Mouse (Mus musculus): ENCODE measurements around the gene Dll4. TPM values are rescaled to one million over a fixed set of nuclear protein-coding genes. Genes with fewer than 3 reads are reported as not detected.

Dll4 gene
- polyA plus RNA-seq, 1 experiment from 2014 or later, result 3.9 TPM

DNA sequence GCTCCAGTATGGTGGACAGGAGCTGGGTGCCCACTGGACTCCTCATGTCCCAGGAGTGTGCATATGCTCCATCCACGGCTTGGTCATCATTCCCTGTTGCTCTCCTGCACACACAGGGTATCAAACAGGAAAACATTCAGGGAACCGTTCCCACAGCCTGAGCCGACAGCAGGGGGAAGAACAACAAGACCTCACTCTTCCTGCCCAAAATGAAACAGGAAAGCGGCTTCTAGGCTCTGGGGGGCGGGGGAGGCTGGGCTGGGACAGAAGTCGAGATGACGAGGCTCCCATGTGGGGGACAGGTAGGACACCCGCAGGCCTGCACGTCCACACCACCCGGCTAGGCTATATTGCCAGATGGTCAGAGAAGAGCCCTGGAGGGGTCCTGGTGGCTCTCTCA is 10.9 kb downstream of the Dll4 start:
- no peak overlapping the region for H3K4me2 ChIP-seq
- no peak overlapping the region for H3K4me3 ChIP-seq (replicated peaks)
- H3K9me3 ChIP-seq (replicated peaks), result no peaks in the 10 kb centered on the region
- no peaks in the 10 kb centered on the region for H3K36me3 ChIP-seq
- H3K27me3 ChIP-seq (replicated peaks), result peaks cover 13% of the 10 kb centered on the region
- peaks cover 11% of the 10 kb centered on the region for H3K4me1 ChIP-seq
- H3K9ac ChIP-seq (replicated peaks), result no peak overlapping the region
- ATAC-seq (ENCODE audit: low FRiP score), result no peak
- 80% methylated on average over 10 of the region's 10 CpGs for WGBS
- 0 out of 2 replicates have a peak overlapping the region, but pooled peaks have one; percentile 24 for H3K27ac ChIP-seq (replicated peaks)

- peak overlapping the region; percentile 56 for H3K4me3 ChIP-seq (replicated peaks)
- H3K4me2 ChIP-seq, result peak overlapping the region; percentile 89
- H3K9ac ChIP-seq (replicated peaks), result peak overlapping the region; percentile 68
- 7% methylated on average over 60 of the region's 60 CpGs for WGBS
- no peaks in the 10 kb centered on the region for H3K36me3 ChIP-seq
- H3K27me3 ChIP-seq (replicated peaks), result peaks cover under 1% of the 10 kb centered on the region
- H3K4me1 ChIP-seq, result peaks cover 11% of the 10 kb centered on the region
- peak overlapping the region; percentile 67 for H3K27ac ChIP-seq (replicated peaks)
- peak; percentile 86 for ATAC-seq (ENCODE audit: low FRiP score)
- H3K9me3 ChIP-seq (replicated peaks), result no peaks in the 10 kb centered on the region
These were observed 12.1 kb downstream of the Dll4 start for GRCm38 (mm10) chr2:119337425-119338265.

DNA sequence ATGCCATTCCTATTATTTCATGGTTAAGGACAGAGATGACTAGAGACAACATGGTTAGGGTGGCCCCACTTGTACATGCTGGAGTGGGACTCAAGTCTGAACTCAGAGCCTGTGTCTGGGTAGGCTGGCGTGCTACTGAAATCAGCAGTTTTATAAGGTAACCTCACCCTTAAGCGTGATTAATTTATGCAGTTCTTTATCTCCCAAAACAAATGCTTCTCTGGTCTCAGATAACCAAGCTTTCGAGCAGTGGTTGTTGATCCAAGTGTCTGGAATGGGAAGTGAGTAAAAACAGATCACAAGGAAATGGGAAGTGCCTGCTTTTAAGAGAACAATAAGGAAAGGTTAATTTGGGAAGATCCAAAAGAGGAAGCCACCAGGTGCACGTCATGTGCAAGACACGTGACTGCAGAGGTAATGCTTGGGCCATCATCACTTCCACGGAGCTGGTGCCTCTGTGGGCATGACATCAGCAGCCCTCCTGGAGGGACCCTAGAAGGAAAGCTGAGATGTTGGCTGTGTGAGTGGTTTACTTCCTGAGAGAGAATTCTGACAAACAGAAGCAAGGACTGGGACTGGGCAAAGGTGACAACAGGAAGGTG is 19.1 kb downstream of the Dll4 start:
- 59% methylated on average over 6 of the region's 6 CpGs for WGBS
- Histone ChIP-seq H3K9me3 (replicated peaks) (no peaks in the 10 kb centered on the region), H3K4me3 (replicated peaks) (no peak overlapping the region), H3K27ac (replicated peaks) (no peak overlapping the region), H3K9ac (replicated peaks) (no peak overlapping the region), H3K27me3 (replicated peaks) (peaks cover 3% of the 10 kb centered on the region; the same call in 1 of the 2 replicates), H3K4me2 (no peak overlapping the region), H3K4me1 (no peaks in the 10 kb centered on the region), H3K36me3 (no peaks in the 10 kb centered on the region)
- ATAC-seq (ENCODE audit: low FRiP score), result no peak

GRCm38 (mm10) chr2:119350555-119351486 is 25.2 kb downstream of the Dll4 start, which contains the start of gene Chac1:
Gene Chac1, plus strand, starts transcription at chr2:119351229.
- H3K27me3 ChIP-seq (replicated peaks), result peaks cover 13% of the 10 kb centered on the region; the same call in 1 of the 2 replicates
- H3K36me3 ChIP-seq, result peaks cover 7% of the 10 kb centered on the region
- H3K9me3 ChIP-seq (replicated peaks), result no peaks in the 10 kb centered on the region
- WGBS, result 6% methylated on average over 58 of the region's 58 CpGs
- peak within 1 kb of the TSS; percentile 67 for H3K27ac ChIP-seq (replicated peaks)
- ATAC-seq (ENCODE audit: low FRiP score), result peak; percentile 98
- peak within 1 kb of the TSS; percentile 70 for H3K4me3 ChIP-seq (replicated peaks)
- peak within 1 kb of the TSS; percentile 75 for H3K9ac ChIP-seq (replicated peaks)
- H3K4me1 ChIP-seq, result peaks cover 18% of the 10 kb centered on the region
- H3K4me2 ChIP-seq, result peak within 1 kb of the TSS; percentile 98

DNA sequence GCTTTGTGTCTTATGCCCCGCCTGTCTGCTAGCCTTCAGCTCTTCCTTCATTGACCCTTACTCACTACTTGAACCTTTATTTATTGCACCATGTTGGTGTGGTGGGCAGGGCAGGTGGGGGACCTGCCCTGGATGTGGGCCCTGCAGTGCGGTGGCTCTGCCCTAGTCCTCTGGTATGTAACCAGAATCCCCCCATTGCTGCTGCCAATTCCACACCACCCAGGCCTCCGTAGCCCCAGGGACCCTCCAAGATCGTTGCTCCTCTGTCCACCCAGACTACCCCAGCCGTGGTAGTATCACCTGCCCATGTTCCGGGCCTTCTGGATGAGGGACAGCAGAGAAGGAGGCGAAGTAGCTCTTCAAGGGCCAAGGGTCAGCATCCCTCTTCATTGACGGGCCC is 28.1 kb downstream of the Dll4 start:
- no peak overlapping the region for H3K4me2 ChIP-seq
- peaks cover 7% of the 10 kb centered on the region for H3K36me3 ChIP-seq
- WGBS, result 89% methylated on average over 8 of the region's 8 CpGs
- no peaks in the 10 kb centered on the region for H3K9me3 ChIP-seq (replicated peaks)
- peaks cover 18% of the 10 kb centered on the region for H3K4me1 ChIP-seq
- no peak overlapping the region for H3K4me3 ChIP-seq (replicated peaks)
- no peak overlapping the region for H3K27ac ChIP-seq (replicated peaks)
- peaks cover 13% of the 10 kb centered on the region; the same call in 1 of the 2 replicates for H3K27me3 ChIP-seq (replicated peaks)
- no peak overlapping the region for H3K9ac ChIP-seq (replicated peaks)
- ATAC-seq (ENCODE audit: low FRiP score), result no peak

DNA sequence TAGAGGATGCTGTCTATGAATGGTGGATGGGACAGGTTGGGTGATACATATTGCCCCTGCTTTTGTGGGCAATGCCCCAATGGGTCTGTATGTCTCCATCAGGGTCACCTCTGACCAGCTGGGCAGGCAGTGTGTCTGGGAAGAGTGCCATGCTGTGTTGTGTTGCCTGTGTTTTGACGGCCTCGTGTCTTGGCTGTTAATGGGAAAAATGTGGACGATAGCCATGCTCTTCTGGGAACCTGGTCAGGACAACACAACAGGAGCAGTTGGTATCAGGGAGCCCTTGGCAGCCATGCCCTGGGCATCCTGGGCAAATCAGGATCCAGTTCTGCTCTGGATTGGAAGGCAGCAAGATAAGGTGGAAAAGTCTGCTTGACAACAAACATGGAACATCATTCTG is 29.5 kb downstream of the Dll4 start:
- ATAC-seq (ENCODE audit: low FRiP score), result no peak
- H3K9ac ChIP-seq (replicated peaks), result no peak overlapping the region
- H3K27me3 ChIP-seq (replicated peaks), result peaks cover 6% of the 10 kb centered on the region; the same call in 1 of the 2 replicates
- H3K36me3 ChIP-seq, result peaks cover 7% of the 10 kb centered on the region
- no peak overlapping the region for H3K4me3 ChIP-seq (replicated peaks)
- WGBS, result 81% methylated on average over 3 of the region's 3 CpGs
- H3K9me3 ChIP-seq (replicated peaks), result no peaks in the 10 kb centered on the region
- peaks cover 18% of the 10 kb centered on the region for H3K4me1 ChIP-seq
- H3K27ac ChIP-seq (replicated peaks), result no peak overlapping the region
- no peak overlapping the region for H3K4me2 ChIP-seq

DNA sequence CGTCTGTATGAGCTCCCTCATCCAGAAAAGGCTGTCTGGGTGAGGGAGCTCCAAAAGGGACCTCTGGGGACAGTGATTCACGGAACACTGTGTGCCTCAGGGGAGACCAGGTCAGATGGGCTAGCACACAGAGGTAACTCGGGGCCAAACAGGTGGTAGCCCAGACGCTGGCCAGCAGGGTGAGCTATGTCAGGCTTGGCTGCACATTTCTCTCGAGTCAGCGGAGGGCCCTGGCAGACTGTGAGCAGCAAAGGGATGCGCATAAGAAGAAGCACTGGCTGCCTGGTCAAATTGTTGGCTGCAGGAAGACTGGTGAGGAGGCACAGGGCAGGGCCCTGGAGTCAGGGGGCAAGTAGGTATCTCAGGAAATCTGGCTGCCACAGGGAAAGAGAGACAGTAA is 30.1 kb downstream of the Dll4 start:
- H3K27me3 ChIP-seq (replicated peaks), result 0 out of 2 replicates have a peak, but pooled peaks cover 3% of the 10 kb centered on the region
- H3K36me3 ChIP-seq, result peaks cover 7% of the 10 kb centered on the region
- WGBS, result 33% methylated on average over 7 of the region's 7 CpGs
- no peaks in the 10 kb centered on the region for H3K9me3 ChIP-seq (replicated peaks)
- peaks cover 13% of the 10 kb centered on the region for H3K4me1 ChIP-seq
- H3K4me3 ChIP-seq (replicated peaks), result no peak overlapping the region
- H3K4me2 ChIP-seq, result no peak overlapping the region
- ATAC-seq (ENCODE audit: low FRiP score), result no peak
- no peak overlapping the region for H3K27ac ChIP-seq (replicated peaks)
- no peak overlapping the region for H3K9ac ChIP-seq (replicated peaks)

- Histone ChIP-seq H3K27me3 (replicated peaks) (0 out of 2 replicates have a peak, but pooled peaks cover 1% of the 10 kb centered on the region), H3K27ac (replicated peaks) (no peak overlapping the region), H3K4me2 (no peak overlapping the region), H3K36me3 (peaks cover 7% of the 10 kb centered on the region), H3K9ac (replicated peaks) (no peak overlapping the region), H3K9me3 (replicated peaks) (peaks cover 3% of the 10 kb centered on the region; the same call in 1 of the 2 replicates), H3K4me3 (replicated peaks) (no peak overlapping the region), H3K4me1 (peaks cover 10% of the 10 kb centered on the region)
- no peak for ATAC-seq (ENCODE audit: low FRiP score)
These were observed 30.7 kb downstream of the Dll4 start for GRCm38 (mm10) chr2:119356310-119356709.

GRCm38 (mm10) chr2:119356805-119357204 is 31.2 kb downstream of the Dll4 start:
- Histone ChIP-seq H3K36me3 (peaks cover 7% of the 10 kb centered on the region), H3K4me3 (replicated peaks) (no peak overlapping the region), H3K9me3 (replicated peaks) (peaks cover 8% of the 10 kb centered on the region; the same call in 1 of the 2 replicates), H3K27ac (replicated peaks) (no peak overlapping the region), H3K4me1 (peaks cover 5% of the 10 kb centered on the region; the same call in 1 of the 2 replicates), H3K4me2 (no peak overlapping the region), H3K27me3 (replicated peaks) (no peaks in the 10 kb centered on the region), H3K9ac (replicated peaks) (no peak overlapping the region)
- ATAC-seq (ENCODE audit: low FRiP score), result no peak
- WGBS, result 90% methylated on average over 5 of the region's 5 CpGs

- Histone ChIP-seq H3K4me2 (no peak overlapping the region), H3K4me1 (no peaks in the 10 kb centered on the region), H3K36me3 (peaks cover 7% of the 10 kb centered on the region), H3K9me3 (replicated peaks) (peaks cover 8% of the 10 kb centered on the region; the same call in 1 of the 2 replicates), H3K9ac (replicated peaks) (no peak overlapping the region), H3K4me3 (replicated peaks) (no peak overlapping the region), H3K27ac (replicated peaks) (no peak overlapping the region), H3K27me3 (replicated peaks) (no peaks in the 10 kb centered on the region)
- 86% methylated on average over 6 of the region's 6 CpGs for WGBS
- no peak for ATAC-seq (ENCODE audit: low FRiP score)
These were observed 32.7 kb downstream of the Dll4 start for GRCm38 (mm10) chr2:119358249-119358648.

- no peak overlapping the region for H3K9ac ChIP-seq (replicated peaks)
- no peak overlapping the region for H3K27ac ChIP-seq (replicated peaks)
- WGBS, result 92% methylated on average over 2 of the region's 2 CpGs
- ATAC-seq (ENCODE audit: low FRiP score), result no peak
- H3K4me2 ChIP-seq, result no peak overlapping the region
- no peak overlapping the region for H3K4me3 ChIP-seq (replicated peaks)
- peaks cover 8% of the 10 kb centered on the region; the same call in 1 of the 2 replicates for H3K9me3 ChIP-seq (replicated peaks)
- no peaks in the 10 kb centered on the region for H3K36me3 ChIP-seq
- no peaks in the 10 kb centered on the region for H3K4me1 ChIP-seq
- no peaks in the 10 kb centered on the region for H3K27me3 ChIP-seq (replicated peaks)
These were observed 34.2 kb downstream of the Dll4 start for GRCm38 (mm10) chr2:119359721-119360291.
